Mouse (Mus musculus) heart, adult 2 months (tissue): ENCODE results near the gene Caln1. TPM values are rescaled to one million over a fixed set of nuclear protein-coding genes. Genes with fewer than 3 reads are reported as not detected.

ENCODE experiments used
- DNase-seq, 2 experiments: peaks; one replicate each; pipeline ENCODE4 v3.0.0; 2021
- H3K27ac ChIP-seq: fragments of 200-600 bp; 2 replicates; pipeline ENCODE4 v1.8.1; 2022
- H3K27me3 ChIP-seq: fragments of 200-500 bp; 2 replicates; pipeline ENCODE4 v1.6.1; 2012; ENCODE audit warnings: mild to moderate bottlenecking, low read length, inconsistent platforms, mixed read lengths; ENCODE audit not compliant: control insufficient read depth, insufficient read depth
- H3K36me3 ChIP-seq: fragments of 200-500 bp; 2 replicates; pipeline ENCODE4 v1.6.1; 2012; ENCODE audit warnings: low read length, inconsistent platforms; ENCODE audit not compliant: control insufficient read depth, insufficient read depth
- H3K4me1 ChIP-seq: fragments of 200-500 bp; 2 replicates; pipeline ENCODE4 v1.6.1; 2011; ENCODE audit warnings: low read length; ENCODE audit not compliant: control insufficient read depth, insufficient read depth
- H3K4me3 ChIP-seq: fragments of 200-600 bp; 2 replicates; pipeline ENCODE4 v1.8.1; 2022
- H3K79me2 ChIP-seq: fragments of 200-500 bp; replicated peaks from 2 replicates; pipeline ENCODE4 v1.6.1; 2012; ENCODE audit warnings: mild to moderate bottlenecking, inconsistent platforms, low read length, moderate library complexity, mixed read lengths; ENCODE audit not compliant: control insufficient read depth, insufficient read depth
- H3K9ac ChIP-seq: fragments of 200-500 bp; 2 replicates; pipeline ENCODE4 v1.6.1; 2012; ENCODE audit warnings: low read depth, mild to moderate bottlenecking, control low read depth, inconsistent platforms, low read length, mixed read lengths
- CTCF ChIP-seq: fragments of 200-600 bp; IDR thresholded peaks from 2 replicates; pipeline ENCODE4 v1.8.1; 2022; ENCODE audit warnings: antibody characterized with exemption, mild to moderate bottlenecking, moderate library complexity
- EP300 ChIP-seq: fragments of 200-500 bp; IDR thresholded peaks from 2 replicates; pipeline ENCODE4 v1.6.1; 2011; ENCODE audit warnings: low read depth, low read length, control low read depth; ENCODE audit not compliant: insufficient read depth
- POLR2A ChIP-seq: fragments of 200-500 bp; IDR thresholded peaks from 2 replicates; pipeline ENCODE4 v1.6.1; 2011; ENCODE audit warnings: mild to moderate bottlenecking, low read depth, low read length, control low read depth; ENCODE audit not compliant: insufficient read depth
- WGBS: fragments of 180-500 bp; shearing (Covaris S2); methylation state at CpG from one replicate; pipeline ENCODE4 v1.1.7; 2018; 5-methylcytosine and 5-hydroxymethylcytosine counted together
- intact Hi-C: fragments of 180-260 bp; cut with DNase I; formaldehyde crosslinking; loops from one replicate; pipeline ENCODE4 v1.15.1; 2025
- polyA plus RNA-seq: library from polyadenylated mRNA; depleted of rRNA; stranded (reverse); fragments of >200 nt; gene quantifications from 2 replicates; pipeline ENCODE4 v1.2.3, GENCODE M21; 2012
- total RNA-seq, 2 experiments: library from RNA; stranded (reverse); gene quantifications; 2 replicates each; pipeline ENCODE4 v1.2.3; 2021

Caln1 gene
- total and polyA plus RNA-seq, 3 experiments = not detected

GRCm38 (mm10) chr5:130340656-130341055 lies 28.6 kb upstream of the Caln1 start:
- Histone ChIP-seq H3K27me3 (no peaks in the 10 kb centered on the region), H3K36me3 (no peaks in the 10 kb centered on the region), H3K9ac (no peak overlapping the region), H3K79me2 (no peaks in the 10 kb centered on the region), H3K27ac (no peak overlapping the region), H3K4me1 (no peaks in the 10 kb centered on the region), H3K4me3 (no peak overlapping the region)
- no peak for DNase-seq
- WGBS = 84% methylated on average over 15 of the region's 15 CpGs
- intact Hi-C loops = no loop called here
- TF ChIP-seq EP300 = no peak
- TF ChIP-seq CTCF = no peak
- no peak for TF ChIP-seq POLR2A

DNA sequence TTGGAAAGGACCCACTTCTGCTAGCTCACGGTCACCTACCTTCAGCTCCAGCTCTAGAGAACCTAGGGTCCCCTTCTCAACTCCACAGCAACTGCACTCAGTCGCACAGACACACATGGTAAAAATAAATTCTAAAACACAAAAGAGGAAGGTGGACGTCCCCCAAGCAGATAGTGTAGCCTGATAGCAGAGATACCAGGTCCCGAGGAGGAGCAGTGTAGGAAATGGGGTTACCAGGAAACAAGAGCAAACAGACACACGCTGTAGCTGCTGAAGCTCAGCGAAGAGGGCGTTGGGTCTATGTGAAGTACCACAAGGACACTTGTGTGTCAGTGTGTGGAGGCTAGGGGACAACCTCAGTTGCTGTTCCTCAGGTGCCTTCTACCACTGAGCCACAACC lies 24.3 kb upstream of the Caln1 start:
- H3K27me3 ChIP-seq = no peaks in the 10 kb centered on the region
- intact Hi-C loops = no loop called here
- WGBS = 69% methylated on average over 7 of the region's 7 CpGs
- no peak overlapping the region for H3K27ac ChIP-seq
- H3K9ac ChIP-seq = no peak overlapping the region
- H3K79me2 ChIP-seq = no peaks in the 10 kb centered on the region
- no peaks in the 10 kb centered on the region for H3K4me1 ChIP-seq
- no peak for DNase-seq
- H3K4me3 ChIP-seq = no peak overlapping the region
- H3K36me3 ChIP-seq = no peaks in the 10 kb centered on the region
- TF ChIP-seq POLR2A = no peak
- no peak for TF ChIP-seq CTCF
- no peak for TF ChIP-seq EP300

DNA sequence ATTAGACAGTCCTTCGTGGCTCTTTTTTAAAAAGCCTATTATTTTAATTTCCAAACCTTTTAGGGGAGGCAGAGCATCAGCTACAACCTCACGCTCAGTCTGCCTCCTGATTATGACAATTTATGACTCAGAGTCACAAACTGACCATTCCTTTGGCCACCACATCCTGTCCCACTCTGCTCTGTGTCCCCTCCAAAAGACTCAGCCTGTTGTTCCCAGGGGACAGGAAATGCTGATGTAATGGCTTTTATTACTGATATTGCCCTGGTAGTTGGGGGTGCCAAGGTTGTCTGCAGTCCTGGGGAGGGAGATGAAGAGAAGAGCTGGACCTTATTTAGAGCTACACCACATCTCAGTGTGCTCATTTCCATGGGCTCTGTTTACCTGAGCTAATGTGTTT lies 23.4 kb upstream of the Caln1 start:
- no peaks in the 10 kb centered on the region for H3K4me1 ChIP-seq
- no peaks in the 10 kb centered on the region for H3K27me3 ChIP-seq
- H3K79me2 ChIP-seq = no peaks in the 10 kb centered on the region
- H3K4me3 ChIP-seq = no peak overlapping the region
- H3K27ac ChIP-seq = no peak overlapping the region
- WGBS = 61% methylated on average over 2 of the region's 2 CpGs
- H3K9ac ChIP-seq = no peak overlapping the region
- TF ChIP-seq POLR2A (no peak), CTCF (no peak), EP300 (no peak)
- no peaks in the 10 kb centered on the region for H3K36me3 ChIP-seq
- intact Hi-C loops = no loop called here
- no peak for DNase-seq

DNA sequence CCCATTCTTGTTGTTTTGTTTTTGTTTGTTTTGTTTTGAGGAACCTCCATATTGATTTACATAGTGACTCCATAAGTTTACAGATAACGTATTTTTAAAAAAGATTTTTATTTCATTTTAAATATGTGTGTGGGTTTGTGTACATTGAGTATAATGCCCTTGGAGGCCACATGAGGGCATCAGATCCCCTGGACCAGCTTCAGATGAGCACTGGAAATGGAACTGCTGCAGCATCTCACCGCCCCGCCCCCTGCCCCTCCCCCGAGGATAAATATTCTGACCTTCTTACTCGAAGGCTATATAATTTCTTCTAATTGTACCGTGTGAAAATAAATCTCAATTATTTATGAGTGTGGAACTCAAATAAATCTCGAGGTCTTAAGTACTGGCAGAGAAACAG lies 14.0 kb upstream of the Caln1 start:
- H3K79me2 ChIP-seq = no peaks in the 10 kb centered on the region
- H3K9ac ChIP-seq = no peak overlapping the region
- intact Hi-C loops = no loop called here
- DNase-seq = no peak
- TF ChIP-seq EP300 (no peak), POLR2A (no peak), CTCF (no peak)
- H3K27me3 ChIP-seq = no peaks in the 10 kb centered on the region
- H3K4me3 ChIP-seq = no peak overlapping the region
- H3K27ac ChIP-seq = no peak overlapping the region
- no peaks in the 10 kb centered on the region for H3K4me1 ChIP-seq
- no peaks in the 10 kb centered on the region for H3K36me3 ChIP-seq
- whole genome bisulfite sequencing = 54% methylated on average over 7 of the region's 7 CpGs

- no peaks in the 10 kb centered on the region for H3K36me3 ChIP-seq
- no peak overlapping the region for H3K27ac ChIP-seq
- TF ChIP-seq CTCF (no peak), POLR2A (no peak), EP300 (no peak)
- H3K27me3 ChIP-seq = no peaks in the 10 kb centered on the region
- 63% methylated on average over 4 of the region's 4 CpGs for WGBS
- no peak overlapping the region for H3K4me3 ChIP-seq
- H3K79me2 ChIP-seq = no peaks in the 10 kb centered on the region
- H3K4me1 ChIP-seq = no peaks in the 10 kb centered on the region
- DNase-seq = no peak
- H3K9ac ChIP-seq = no peak overlapping the region
- intact Hi-C loops = no loop called here
Measured at GRCm38 (mm10) chr5:130363111-130363510, 6.1 kb upstream of the Caln1 start.

DNA sequence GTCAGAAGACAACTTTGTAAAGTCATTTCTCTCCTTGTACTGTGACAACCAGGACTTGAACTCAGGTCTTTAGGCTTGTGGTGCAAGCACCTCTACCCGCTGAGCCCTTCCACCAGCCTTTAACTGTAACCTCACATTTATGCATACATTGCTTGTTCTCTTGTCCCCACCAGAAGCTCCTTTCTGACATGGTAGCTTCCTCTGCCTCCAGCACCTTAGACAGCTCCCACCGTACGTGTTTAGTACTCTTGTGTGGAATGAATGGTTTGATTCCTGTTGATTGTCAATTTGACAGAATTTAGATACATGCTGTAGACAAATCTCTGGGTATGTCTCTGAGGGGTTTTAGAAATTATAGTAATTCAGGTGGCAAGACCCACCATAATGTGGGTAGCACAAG lies 5.5 kb upstream of the Caln1 start:
- no peak overlapping the region for H3K27ac ChIP-seq
- intact Hi-C loops = no loop called here
- TF ChIP-seq EP300 = no peak
- TF ChIP-seq CTCF = no peak
- TF ChIP-seq POLR2A = no peak
- no peak for DNase-seq
- H3K4me3 ChIP-seq = no peak overlapping the region
- no peaks in the 10 kb centered on the region for H3K79me2 ChIP-seq
- no peaks in the 10 kb centered on the region for H3K4me1 ChIP-seq
- H3K36me3 ChIP-seq = no peaks in the 10 kb centered on the region
- no peak overlapping the region for H3K9ac ChIP-seq
- WGBS = 36% methylated on average over 3 of the region's 3 CpGs
- no peaks in the 10 kb centered on the region for H3K27me3 ChIP-seq
